Mouse (Mus musculus) ES-Bruce4 (cell line): ENCODE measurements around the gene Chtop. TPM values are rescaled to one million over a fixed set of nuclear protein-coding genes. Genes with fewer than 3 reads are reported as not detected.
A peak's percentile ranks its signal among the peaks of the same experiment; 100 is the strongest.

Experiments used
- H3K27ac ChIP-seq: 2 replicates; pipeline ENCODE4 v1.5.1; 2012; ENCODE audit warnings: low read length, inconsistent platforms; ENCODE audit not compliant: insufficient read depth
- H3K27me3 ChIP-seq: 2 replicates; pipeline ENCODE4 v1.6.1; 2012; ENCODE audit warnings: mild to moderate bottlenecking, low read length, inconsistent platforms; ENCODE audit not compliant: control insufficient read depth, poor library complexity, insufficient read depth, severe bottlenecking
- H3K36me3 ChIP-seq: 2 replicates; pipeline ENCODE4 v1.6.1; 2012; ENCODE audit warnings: inconsistent platforms, mild to moderate bottlenecking, low read length, moderate library complexity; ENCODE audit not compliant: control insufficient read depth, poor library complexity, insufficient read depth, severe bottlenecking
- H3K4me1 ChIP-seq: one replicate; pipeline ENCODE4 v1.8.1; 2011; ENCODE audit warnings: low read length; ENCODE audit not compliant: control insufficient read depth, insufficient read depth
- H3K4me3 ChIP-seq: 2 replicates; pipeline ENCODE4 v1.5.1; 2011; ENCODE audit warnings: low read depth, mild to moderate bottlenecking, low read length
- H3K9ac ChIP-seq: 2 replicates; pipeline ENCODE4 v1.6.1; 2012; ENCODE audit warnings: low read depth, mild to moderate bottlenecking, inconsistent platforms; ENCODE audit not compliant: poor library complexity, severe bottlenecking
- H3K9me3 ChIP-seq: replicated peaks from 2 replicates; pipeline ENCODE4 v1.6.1; 2012; ENCODE audit warnings: mild to moderate bottlenecking, low read length, inconsistent platforms; ENCODE audit not compliant: control insufficient read depth, poor library complexity, insufficient read depth, severe bottlenecking
- CTCF ChIP-seq: IDR thresholded peaks from one replicate; pipeline ENCODE4 v1.8.1; 2011; ENCODE audit warnings: low read depth, low read length
- EP300 ChIP-seq: IDR thresholded peaks from 2 replicates; pipeline ENCODE4 v1.6.1; 2011; ENCODE audit warnings: low read depth, low read length; ENCODE audit not compliant: insufficient read depth
- POLR2A ChIP-seq: IDR thresholded peaks from one replicate; pipeline ENCODE4 v1.8.1; 2011; ENCODE audit warnings: low read length; ENCODE audit not compliant: insufficient read depth
- polyA plus RNA-seq: library from polyadenylated mRNA; stranded (reverse); fragments of >200 nt; gene quantifications from 2 replicates; pipeline ENCODE4 v1.2.4, GENCODE M21; 2011; ENCODE audit warnings: low read depth; ENCODE audit not compliant: missing spikeins, insufficient read depth, insufficient read length

The Chtop gene
- polyA plus RNA-seq, 1 experiment, result 130 TPM

DNA sequence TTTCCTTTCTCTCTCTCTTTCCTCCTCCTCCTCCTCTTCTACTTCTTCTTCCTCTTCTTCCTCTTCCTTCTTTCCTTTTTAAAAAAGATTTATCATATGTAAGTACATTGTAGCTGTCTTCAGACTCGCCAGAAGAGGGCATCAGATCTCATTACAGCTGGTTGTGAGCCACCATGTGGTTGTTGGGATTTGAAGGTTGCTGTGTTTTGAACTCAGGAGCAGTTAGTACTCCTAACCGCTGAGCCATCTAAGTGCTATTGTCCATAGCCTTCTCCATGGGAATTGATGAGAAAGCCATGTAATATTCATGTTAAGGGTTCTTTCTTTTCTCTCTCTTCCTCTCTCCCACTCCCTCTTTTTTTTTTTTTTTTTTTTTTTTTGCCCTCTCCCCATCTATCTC, 17.9 kb downstream of the Chtop start:
- TF ChIP-seq POLR2A (no peak), CTCF (no peak), EP300 (no peak)
- no peaks in the 10 kb centered on the region for H3K9me3 ChIP-seq
- peaks cover 25% of the 10 kb centered on the region for H3K36me3 ChIP-seq
- H3K4me1 ChIP-seq, result no peaks in the 10 kb centered on the region
- no peaks in the 10 kb centered on the region for H3K27me3 ChIP-seq
- no peak overlapping the region for H3K27ac ChIP-seq
- no peak overlapping the region for H3K4me3 ChIP-seq
- H3K9ac ChIP-seq, result no peak overlapping the region

DNA sequence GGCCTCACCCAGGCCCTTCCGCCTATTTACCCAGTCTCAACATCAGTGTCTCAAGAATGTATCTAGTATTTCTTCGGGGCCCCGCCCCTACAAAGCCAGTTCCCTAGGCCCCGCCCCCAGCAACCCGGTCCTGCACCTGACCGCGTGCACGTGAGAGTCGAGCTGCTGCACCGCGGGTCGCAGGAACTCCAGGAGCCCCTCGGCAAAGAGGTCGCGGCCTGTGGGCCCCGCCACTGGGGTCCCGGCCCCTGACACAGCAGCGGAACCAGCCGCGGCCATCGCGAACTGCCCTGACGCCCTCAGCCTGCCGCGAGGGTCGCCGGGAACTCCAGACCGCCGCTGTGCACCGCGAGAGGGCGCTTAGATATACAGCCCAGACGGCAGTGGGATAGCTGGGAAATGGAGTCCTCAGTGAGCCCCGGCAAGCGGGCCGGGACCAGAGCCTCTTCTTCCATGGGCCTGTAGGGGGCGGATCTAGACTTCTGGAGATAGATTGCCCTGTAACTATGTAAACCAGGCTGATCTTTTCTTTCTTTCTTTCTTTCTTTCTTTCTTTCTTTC, 18.5 kb downstream of the Chtop start, which contains the start of gene Snapin:
TSS of gene Snapin (minus strand) at position 338 of the 561 bp plus-strand sequence.
- H3K27me3 ChIP-seq, result no peaks in the 10 kb centered on the region
- H3K9ac ChIP-seq, result peak within 1 kb of the TSS; percentile 79
- no peaks in the 10 kb centered on the region for H3K4me1 ChIP-seq
- peak within 1 kb of the TSS; percentile 26; the same call in 1 of the 2 replicates for H3K27ac ChIP-seq
- peak within 1 kb of the TSS; percentile 94 for H3K4me3 ChIP-seq
- no peaks in the 10 kb centered on the region for H3K9me3 ChIP-seq
- peak; percentile 67 for TF ChIP-seq CTCF
- no peak for TF ChIP-seq POLR2A
- TF ChIP-seq EP300, result no peak
- peaks cover 30% of the 10 kb centered on the region for H3K36me3 ChIP-seq

DNA sequence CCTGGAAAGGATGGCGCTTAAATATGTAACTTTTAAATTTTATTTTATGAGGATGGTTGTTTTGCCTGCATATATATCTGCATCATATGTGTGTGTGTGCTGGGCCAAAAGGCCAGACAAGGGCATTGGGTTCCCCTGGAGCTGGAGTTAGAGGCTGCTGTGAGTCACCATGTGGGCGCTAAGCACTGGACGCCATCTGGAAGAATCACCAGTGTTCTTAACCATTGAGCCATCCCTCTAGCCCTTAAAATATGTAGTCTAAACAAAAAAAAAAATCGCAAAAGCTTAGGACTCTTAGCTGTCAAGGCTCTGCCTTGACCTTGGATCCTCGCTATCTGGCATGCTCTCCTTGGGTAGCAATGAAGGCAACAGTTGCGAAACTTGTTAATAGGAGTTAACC, 20.7 kb downstream of the Chtop start:
- Histone ChIP-seq H3K27me3 (no peaks in the 10 kb centered on the region), H3K9me3 (no peaks in the 10 kb centered on the region), H3K27ac (0 out of 2 replicates have a peak overlapping the region, but pooled peaks have one; percentile 22), H3K36me3 (peaks cover 51% of the 10 kb centered on the region), H3K4me3 (no peak overlapping the region), H3K9ac (no peak overlapping the region), H3K4me1 (no peaks in the 10 kb centered on the region)
- TF ChIP-seq CTCF (no peak), EP300 (no peak), POLR2A (no peak)

DNA sequence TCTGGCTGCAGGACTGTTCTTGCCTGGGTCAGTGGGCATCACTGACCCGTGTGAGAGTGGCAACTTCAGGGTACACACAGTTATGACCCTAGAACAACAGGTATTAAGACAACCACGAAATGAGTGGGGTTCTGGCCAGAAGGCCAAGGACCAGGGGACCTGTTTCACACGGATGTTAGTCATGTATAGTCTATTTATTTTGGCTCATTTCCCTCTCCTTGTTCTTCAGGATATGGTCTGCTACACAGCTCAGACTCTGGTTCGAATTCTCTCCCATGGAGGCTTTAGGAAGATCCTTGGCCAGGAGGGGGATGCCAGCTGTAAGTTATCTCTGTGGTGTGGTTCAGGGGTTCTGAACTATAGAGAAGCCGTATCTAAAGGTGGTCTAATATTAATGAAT, 22.3 kb downstream of the Chtop start:
- Histone ChIP-seq H3K9ac (no peak overlapping the region), H3K4me1 (no peaks in the 10 kb centered on the region), H3K9me3 (no peaks in the 10 kb centered on the region), H3K27me3 (no peaks in the 10 kb centered on the region), H3K27ac (no peak overlapping the region), H3K4me3 (no peak overlapping the region), H3K36me3 (peaks cover 66% of the 10 kb centered on the region)
- no peak for TF ChIP-seq EP300
- no peak for TF ChIP-seq POLR2A

DNA sequence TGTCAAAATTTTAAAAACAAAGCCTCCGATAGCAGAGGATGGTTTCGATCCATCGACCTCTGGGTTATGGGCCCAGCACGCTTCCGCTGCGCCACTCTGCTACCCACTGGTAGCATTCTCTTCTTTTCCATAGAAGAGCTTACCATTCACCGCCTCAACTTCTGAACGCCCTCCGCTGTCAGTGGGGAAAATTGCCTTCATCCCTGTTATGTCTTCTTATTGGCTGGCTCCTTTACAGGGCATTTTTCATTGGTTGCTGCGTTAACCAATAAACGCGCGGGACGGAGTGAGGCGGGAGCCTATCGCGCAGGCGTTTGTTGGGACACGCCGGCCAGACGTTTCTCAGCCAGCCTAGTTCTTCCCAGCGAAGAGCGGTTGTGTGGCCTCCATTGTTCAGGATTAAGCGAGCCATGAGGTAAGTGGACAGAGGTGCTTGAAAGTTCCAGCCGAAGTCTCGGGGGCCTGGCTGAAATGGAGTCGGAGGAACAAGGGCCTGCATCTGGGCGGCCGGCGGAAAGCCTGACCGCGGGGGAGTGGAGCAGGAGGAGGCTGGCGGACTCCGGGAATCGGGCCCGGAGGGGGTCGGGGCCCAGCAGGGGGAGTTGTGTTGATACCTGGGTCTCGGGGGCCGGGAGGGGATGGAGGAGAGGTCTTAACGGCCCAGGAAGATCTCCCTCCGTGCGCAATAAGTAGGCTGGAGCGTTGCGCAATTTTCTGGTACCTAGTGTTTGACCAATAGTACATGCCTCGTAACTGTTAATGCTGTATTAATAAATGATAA, 33.3 kb downstream of the Chtop start, which contains the start of gene Ilf2:
TSS of gene Ilf2 (plus strand) at position 296 of the 781 bp plus-strand sequence.
- Histone ChIP-seq H3K4me1 (no peaks in the 10 kb centered on the region), H3K27me3 (no peaks in the 10 kb centered on the region), H3K27ac (peak within 1 kb of the TSS; percentile 67), H3K36me3 (peaks cover 35% of the 10 kb centered on the region), H3K9me3 (no peaks in the 10 kb centered on the region), H3K9ac (peak within 1 kb of the TSS; percentile 93), H3K4me3 (peak within 1 kb of the TSS; percentile 81)
- TF ChIP-seq CTCF, result no peak
- TF ChIP-seq EP300, result 0 out of 2 replicates have a peak, but pooled peaks have one; percentile 22
- peak; percentile 79 for TF ChIP-seq POLR2A
